Mouse (Mus musculus) C2C12 (cell line): ENCODE results near the gene Kcnv2. TPM values are rescaled to one million over a fixed set of nuclear protein-coding genes. Genes with fewer than 3 reads are reported as not detected.

Experiments used
- H3K27me3 ChIP-seq: one replicate; pipeline ENCODE4 v1.6.1; 2011; ENCODE audit not compliant: control insufficient read depth, insufficient read depth, insufficient read length
- H3K36me3 ChIP-seq: one replicate; pipeline ENCODE4 v1.6.1; 2011; ENCODE audit not compliant: control insufficient read depth, insufficient read depth
- H3K4me3 ChIP-seq: one replicate; pipeline ENCODE4 v1.5.1; 2011; ENCODE audit warnings: mild to moderate bottlenecking, control low read depth; ENCODE audit not compliant: poor library complexity, insufficient read depth, severe bottlenecking
- H3K79me2 ChIP-seq: one replicate; pipeline ENCODE4 v1.6.1; 2011; ENCODE audit not compliant: control insufficient read depth, insufficient read depth
- H3K79me3 ChIP-seq: one replicate; pipeline ENCODE4 v1.6.1; 2011; ENCODE audit warnings: low read depth, control low read depth
- H3ac ChIP-seq: one replicate; pipeline ENCODE3; 2011; ENCODE audit warnings: low read depth; ENCODE audit not compliant: control insufficient read depth, insufficient read length
- CEBPB ChIP-seq: IDR thresholded peaks from one replicate; pipeline ENCODE4 v1.6.1; 2011; ENCODE audit warnings: low read depth, mild to moderate bottlenecking, control low read depth, moderate library complexity
- CTCF ChIP-seq: IDR thresholded peaks from one replicate; pipeline ENCODE4 v1.5.1; 2011; ENCODE audit not compliant: control insufficient read depth, insufficient read depth, insufficient read length
- FOSL1 ChIP-seq: IDR thresholded peaks from one replicate; pipeline ENCODE4 v1.8.0; 2011; ENCODE audit warnings: mild to moderate bottlenecking, low read length; ENCODE audit not compliant: poor library complexity, insufficient read depth, severe bottlenecking
- MAX ChIP-seq: IDR thresholded peaks from one replicate; pipeline ENCODE4 v1.6.1; 2011; ENCODE audit warnings: mild to moderate bottlenecking, control low read depth
- MYOD1 ChIP-seq: IDR thresholded peaks from one replicate; pipeline ENCODE4 v1.6.1; 2011; ENCODE audit warnings: low read depth; ENCODE audit not compliant: control insufficient read depth, insufficient read length
- MYOG ChIP-seq: IDR thresholded peaks from one replicate; pipeline ENCODE4 v1.6.1; 2011; ENCODE audit not compliant: control insufficient read depth, insufficient read length; ENCODE audit errors: extremely low read depth
- USF1 ChIP-seq: IDR thresholded peaks from one replicate; pipeline ENCODE4 v1.6.1; 2011; ENCODE audit warnings: low read depth, mild to moderate bottlenecking, control low read depth, moderate library complexity
- long read RNA-seq, 2 experiments: library from polyadenylated mRNA; unstranded; transcript quantifications; one replicate each; pipeline ENCODE4 v2.0.0; 2019 to 2020
- polyA plus RNA-seq: library from polyadenylated mRNA; unstranded; fragments of >200 nt; fragmentation: generic; extraction: Trizol; gene quantifications from one replicate; pipeline ENCODE4 v1.2.1, GENCODE M21; 2012; ENCODE audit warnings: missing spikeins

Gene Kcnv2
- polyA plus RNA-seq, result not detected
- long read RNA-seq, experiment 1, result 0 reads
- long read RNA-seq, experiment 2, result 0 reads

DNA sequence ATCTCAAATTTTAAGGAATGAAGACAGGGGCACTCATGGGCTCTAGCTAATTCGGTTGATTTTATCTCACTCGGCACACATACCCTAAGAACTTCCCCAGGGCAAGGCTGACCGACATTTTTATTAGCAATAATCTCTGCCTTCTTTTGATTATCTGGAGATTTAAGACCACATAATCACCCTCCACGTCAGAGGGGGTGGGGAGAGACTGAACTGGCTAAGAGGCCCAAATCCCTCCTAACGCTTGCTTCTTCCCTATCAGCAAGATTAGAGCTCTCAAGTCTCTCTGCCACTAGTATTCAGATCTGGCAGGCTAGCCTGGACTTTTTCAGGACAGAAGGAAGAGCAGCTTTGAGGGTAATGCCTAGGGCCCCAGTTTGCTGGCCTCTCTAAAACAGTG lies at the start of gene Kcnv2:
Kcnv2 (plus strand) TSS at position 308 of the 400 bp plus-strand sequence.
- Histone ChIP-seq H3K79me3 (no peaks in the 10 kb centered on the region), H3K36me3 (no peaks in the 10 kb centered on the region), H3K4me3 (no peak within 1 kb of the TSS), H3ac (no peak within 1 kb of the TSS), H3K27me3 (no peaks in the 10 kb centered on the region), H3K79me2 (no peaks in the 10 kb centered on the region)
- no peak for TF ChIP-seq CEBPB
- TF ChIP-seq CTCF, result no peak
- no peak for TF ChIP-seq MAX
- no peak for TF ChIP-seq MYOD1
- TF ChIP-seq FOSL1, result no peak
- TF ChIP-seq MYOG, result no peak
- TF ChIP-seq USF1, result no peak

GRCm38 (mm10) chr19:27273385-27273784 lies 49.0 kb upstream of the Kcnv2 start:
- Histone ChIP-seq H3ac (no peak overlapping the region), H3K36me3 (no peaks in the 10 kb centered on the region), H3K79me3 (no peaks in the 10 kb centered on the region), H3K27me3 (no peaks in the 10 kb centered on the region), H3K4me3 (no peak overlapping the region), H3K79me2 (no peaks in the 10 kb centered on the region)
- TF ChIP-seq FOSL1 (no peak), MYOD1 (no peak), MAX (no peak), MYOG (no peak), USF1 (no peak), CEBPB (no peak), CTCF (no peak)

DNA sequence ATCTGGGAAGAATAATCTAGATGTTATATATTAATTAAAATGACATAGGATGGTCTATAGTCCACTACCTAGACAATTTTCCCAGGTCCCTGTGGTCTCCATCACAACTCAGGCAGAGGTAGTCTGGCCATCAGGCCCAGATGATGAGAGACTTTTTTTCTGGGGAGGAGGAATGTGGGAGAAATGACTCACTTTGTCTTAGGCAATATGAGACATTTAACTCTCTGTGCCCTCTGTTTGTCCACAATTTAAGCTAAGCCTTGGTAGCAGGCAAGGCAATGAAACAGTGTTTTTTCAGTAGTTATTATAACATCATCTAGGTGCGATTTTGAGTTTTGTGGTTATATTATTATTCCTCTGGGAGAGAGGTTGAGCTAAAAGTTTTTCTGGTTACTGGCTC lies 48.0 kb upstream of the Kcnv2 start:
- H3K79me2 ChIP-seq, result no peaks in the 10 kb centered on the region
- H3K27me3 ChIP-seq, result no peaks in the 10 kb centered on the region
- no peaks in the 10 kb centered on the region for H3K79me3 ChIP-seq
- H3ac ChIP-seq, result no peak overlapping the region
- no peak overlapping the region for H3K4me3 ChIP-seq
- TF ChIP-seq CTCF (no peak), CEBPB (peak; percentile 57)
- no peaks in the 10 kb centered on the region for H3K36me3 ChIP-seq

DNA sequence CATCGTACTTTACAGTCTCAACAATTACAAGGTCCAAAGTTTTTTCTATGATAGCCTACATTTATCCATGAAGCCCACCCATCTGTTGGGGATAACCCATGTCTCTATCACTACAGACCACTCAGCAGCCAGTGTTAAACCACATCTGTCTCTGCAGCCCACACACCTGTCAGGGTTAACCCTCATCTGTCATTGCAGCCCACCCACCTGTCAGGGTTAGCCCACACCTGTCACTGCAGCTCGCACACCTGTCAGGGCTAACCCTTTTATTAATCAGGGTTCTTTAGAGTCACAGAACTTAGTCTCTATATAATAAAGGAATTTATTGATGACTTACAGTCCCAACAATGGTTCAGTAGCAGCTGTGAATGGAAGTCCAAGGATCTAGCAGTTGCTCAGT lies 43.2 kb upstream of the Kcnv2 start:
- Histone ChIP-seq H3K4me3 (no peak overlapping the region), H3K79me2 (no peaks in the 10 kb centered on the region), H3K36me3 (no peaks in the 10 kb centered on the region), H3K79me3 (no peaks in the 10 kb centered on the region), H3ac (no peak overlapping the region), H3K27me3 (no peaks in the 10 kb centered on the region)
- no peak for TF ChIP-seq MAX
- no peak for TF ChIP-seq FOSL1
- no peak for TF ChIP-seq CEBPB
- no peak for TF ChIP-seq MYOD1
- TF ChIP-seq MYOG, result no peak
- TF ChIP-seq CTCF, result no peak
- TF ChIP-seq USF1, result no peak

GRCm38 (mm10) chr19:27310039-27310438 lies 12.3 kb upstream of the Kcnv2 start:
- Histone ChIP-seq H3K4me3 (no peak overlapping the region), H3K79me2 (no peaks in the 10 kb centered on the region), H3K27me3 (no peaks in the 10 kb centered on the region), H3K36me3 (no peaks in the 10 kb centered on the region), H3K79me3 (no peaks in the 10 kb centered on the region), H3ac (no peak overlapping the region)
- TF ChIP-seq CTCF (no peak), MAX (no peak), MYOG (no peak), MYOD1 (no peak), FOSL1 (no peak), CEBPB (no peak), USF1 (no peak)

GRCm38 (mm10) chr19:27311311-27311710 lies 11.1 kb upstream of the Kcnv2 start:
- TF ChIP-seq USF1 (no peak), MYOG (no peak), CTCF (no peak)
- Histone ChIP-seq H3K4me3 (no peak overlapping the region), H3K79me2 (no peaks in the 10 kb centered on the region), H3K79me3 (no peaks in the 10 kb centered on the region), H3ac (no peak overlapping the region), H3K27me3 (no peaks in the 10 kb centered on the region), H3K36me3 (no peaks in the 10 kb centered on the region)
